Mouse (Mus musculus) MEL (cell line): ENCODE data around the gene Vwa8.

ENCODE experiments used
- CTCF ChIP-seq, 3 experiments: IDR thresholded peaks in 2 of 3; conservative IDR thresholded peaks in 1 of 3; 2 replicates each; pipeline ENCODE4 v1.5.1; 2011 to 2012; ENCODE audit warnings: low read length in 3 of 3, low read depth in 2 of 3, mild to moderate bottlenecking in 2 of 3, improper control_type of control experiment in 1 of 3, inconsistent platforms in 1 of 3, mixed read lengths in 1 of 3, moderate library complexity in 1 of 3; ENCODE audit not compliant: control insufficient read depth in 1 of 3, insufficient read depth in 1 of 3, poor library complexity in 1 of 3, severe bottlenecking in 1 of 3
- ETS1 ChIP-seq: IDR thresholded peaks from 2 replicates; pipeline ENCODE4 v1.6.1; 2012; ENCODE audit warnings: low read depth, mild to moderate bottlenecking, inconsistent platforms, low read length, improper control_type of control experiment, moderate library complexity
- POLR2A ChIP-seq, 2 experiments: IDR thresholded peaks; 2 replicates each; pipeline ENCODE4 v1.6.1; 2011 to 2012; ENCODE audit warnings: low read length in 2 of 2, mild to moderate bottlenecking in 2 of 2, control low read depth in 1 of 2, improper control_type of control experiment in 1 of 2, low read depth in 1 of 2, moderate library complexity in 1 of 2; ENCODE audit not compliant: control insufficient read depth in 1 of 2, insufficient read depth in 1 of 2, poor library complexity in 1 of 2
- POLR2AphosphoS5 ChIP-seq: IDR thresholded peaks from 2 replicates; pipeline ENCODE4 v1.6.1; 2012; ENCODE audit warnings: low read depth, borderline replicate concordance, mild to moderate bottlenecking, inconsistent platforms, low read length, moderate library complexity, mixed read lengths
- USF1 ChIP-seq: IDR thresholded peaks from 2 replicates; pipeline ENCODE4 v1.6.1; 2014; ENCODE audit warnings: low read depth, mild to moderate bottlenecking, inconsistent platforms, low read length, improper control_type of control experiment, moderate library complexity
- ZKSCAN1 ChIP-seq: IDR thresholded peaks from 2 replicates; pipeline ENCODE4 v1.6.1; 2012; ENCODE audit warnings: low read depth, mild to moderate bottlenecking, inconsistent platforms, low read length, improper control_type of control experiment, moderate library complexity

DNA sequence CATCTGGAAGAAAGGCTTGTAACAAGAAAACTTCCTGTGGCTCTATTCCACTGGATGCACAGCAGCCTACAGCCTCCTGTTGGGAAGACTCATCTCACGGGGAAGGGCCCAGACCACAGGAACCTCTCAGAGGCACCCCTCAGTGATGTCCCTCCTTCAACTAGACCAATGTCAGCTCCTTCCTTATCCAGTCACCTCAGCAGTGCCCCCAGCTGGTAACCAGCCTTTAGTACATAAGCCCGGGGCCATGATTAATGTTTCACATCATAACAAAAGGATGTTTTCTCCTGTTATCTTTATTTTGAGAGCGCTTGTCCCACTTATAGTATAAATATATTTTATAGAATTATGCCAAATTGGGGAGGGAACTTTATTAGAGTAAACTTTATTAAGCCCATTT is 181.9 kb downstream of the Vwa8 start:
- TF ChIP-seq ETS1 = no peak
- no peak for TF ChIP-seq POLR2A (IDR thresholded peaks at IDR 0.05; ENCODE audit: control insufficient read depth in 1 of 2, insufficient read depth in 1 of 2, low read depth in 1 of 2, low read length in 2 of 2, poor library complexity in 1 of 2)
- TF ChIP-seq CTCF (IDR thresholded peaks at IDR 0.05 in 2 of 3, conservative IDR thresholded peaks at IDR 0.05 in 1 of 3; ENCODE audit: control insufficient read depth in 1 of 3, insufficient read depth in 1 of 3, low read depth in 2 of 3, low read length in 3 of 3, poor library complexity in 1 of 3, severe bottlenecking in 1 of 3) = no peak; a peak in 1 of 6 replicates
- no peak for TF ChIP-seq POLR2AphosphoS5
- TF ChIP-seq USF1 = no peak
- TF ChIP-seq ZKSCAN1 = no peak
